Mouse (Mus musculus) limb, embryonic 14.5 days (tissue): Measurements from ENCODE around the gene Shld2. TPM values are rescaled to one million over a fixed set of nuclear protein-coding genes. Genes with fewer than 3 reads are reported as not detected.

ENCODE experiments used
- ATAC-seq: fragments of 200-750 bp; cut with Nextera tagmentation; 2 replicates; pipeline ENCODE4 v1.8.0; 2017; ENCODE audit warnings: low read depth, moderate number of reproducible peaks, moderate TSS enrichment; ENCODE audit not compliant: low FRiP score
- DNase-seq: peaks from one replicate; pipeline ENCODE4 v3.0.0-alpha.2; 2015; ENCODE audit warnings: low spot score
- H3K27ac ChIP-seq: fragments of 300-500 bp; sonication (generic); replicated peaks from 2 replicates; pipeline ENCODE4 v1.5.1; 2014; ENCODE audit warnings: low read depth, mild to moderate bottlenecking, low read length, moderate library complexity, mixed read lengths
- H3K27me3 ChIP-seq: fragments of 300-500 bp; sonication (generic); 2 replicates; pipeline ENCODE4 v1.6.1; 2014; ENCODE audit warnings: low read length, mixed read lengths; ENCODE audit not compliant: control insufficient read depth, insufficient read depth
- H3K36me3 ChIP-seq: fragments of 300-500 bp; sonication (generic); 2 replicates; pipeline ENCODE4 v1.6.1; 2014; ENCODE audit warnings: mild to moderate bottlenecking, low read length, moderate library complexity, mixed read lengths; ENCODE audit not compliant: control insufficient read depth, insufficient read depth
- H3K4me1 ChIP-seq: fragments of 300-500 bp; sonication (generic); 2 replicates; pipeline ENCODE4 v1.6.1; 2014; ENCODE audit warnings: antibody characterized with exemption, low read length, mixed read lengths; ENCODE audit not compliant: control insufficient read depth, insufficient read depth
- H3K4me2 ChIP-seq: fragments of 300-500 bp; sonication (generic); replicated peaks from 2 replicates; pipeline ENCODE4 v1.6.1; 2014; ENCODE audit warnings: low read depth, mild to moderate bottlenecking, low read length, moderate library complexity; ENCODE audit not compliant: severe bottlenecking
- H3K4me3 ChIP-seq: fragments of 300-500 bp; sonication (generic); replicated peaks from 2 replicates; pipeline ENCODE4 v1.5.1; 2014; ENCODE audit warnings: low read length
- H3K9ac ChIP-seq: fragments of 300-500 bp; sonication (generic); 2 replicates; pipeline ENCODE4 v1.6.1; 2014; ENCODE audit warnings: mild to moderate bottlenecking, low read depth, low read length, moderate library complexity; ENCODE audit not compliant: severe bottlenecking
- H3K9me3 ChIP-seq: fragments of 300-500 bp; sonication (generic); 2 replicates; pipeline ENCODE4 v1.6.1; 2016; ENCODE audit warnings: low read length; ENCODE audit not compliant: control insufficient read depth
- POLR2A ChIP-seq: fragments of 200-500 bp; IDR thresholded peaks from 2 replicates; pipeline ENCODE4 v1.8.0; 2012; ENCODE audit warnings: inconsistent platforms, mild to moderate bottlenecking, moderate library complexity, borderline replicate concordance; ENCODE audit not compliant: insufficient read depth, insufficient read length; ENCODE audit errors: extremely low read depth
- WGBS: fragments of 180-500 bp; shearing (Covaris S2); extraction: QIAGEN DNeasy Blood & Tissue Kit; methylation state at CpG from one replicate; pipeline ENCODE4 v1.1.7; 2014; 5-methylcytosine and 5-hydroxymethylcytosine counted together
- polyA plus RNA-seq, 2 experiments: library from polyadenylated mRNA; depleted of rRNA in 1 of 2; stranded (reverse) in 1 of 2; unstranded in 1 of 2; fragments of >200 nt; fragmentation: Nextera tagmentation in 1 of 2; extraction: Ambion mirVana in 1 of 2; gene quantifications; 2 replicates each; pipeline versions ENCODE4 v1.2.1 to v1.2.3; 2012 to 2014

The Shld2 gene
- polyA plus RNA-seq, 2 experiments = 6.7 to 11.7 TPM

DNA sequence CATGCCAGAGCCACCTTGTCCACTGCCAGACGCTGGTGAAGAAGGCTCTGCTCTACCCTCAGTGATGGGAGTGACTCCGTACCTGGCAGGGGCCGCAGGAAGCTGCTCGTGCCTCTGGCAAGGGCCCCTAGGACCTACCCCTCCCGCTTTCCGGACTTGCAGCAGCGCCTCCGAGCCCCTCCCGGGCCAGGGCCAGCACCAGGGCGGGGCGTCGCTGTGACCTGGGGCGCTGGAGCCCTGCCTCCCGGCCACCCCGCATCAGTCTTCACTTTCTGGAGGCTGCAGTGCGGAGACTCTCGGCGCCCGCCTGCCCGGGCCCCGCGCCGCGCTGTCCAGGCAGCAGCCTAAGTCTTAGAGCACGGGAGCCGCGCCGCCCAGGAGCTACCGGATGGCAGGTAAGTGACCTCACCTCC is 90.5 kb downstream of the Shld2 start:
- H3K36me3 ChIP-seq = no peaks in the 10 kb centered on the region
- WGBS = under 1% methylated on average over 18 of the region's 29 CpGs
- peak overlapping the region; percentile 59 for H3K4me2 ChIP-seq
- no peak overlapping the region for H3K27ac ChIP-seq
- TF ChIP-seq POLR2A = no peak
- H3K4me1 ChIP-seq = 0 out of 2 replicates have a peak, but pooled peaks cover 4% of the 10 kb centered on the region
- peak overlapping the region; percentile 25 for H3K4me3 ChIP-seq
- no peaks in the 10 kb centered on the region for H3K9me3 ChIP-seq
- no peak for ATAC-seq
- H3K9ac ChIP-seq = peak overlapping the region; percentile 38
- H3K27me3 ChIP-seq = peaks cover 15% of the 10 kb centered on the region
- DNase-seq = no peak

DNA sequence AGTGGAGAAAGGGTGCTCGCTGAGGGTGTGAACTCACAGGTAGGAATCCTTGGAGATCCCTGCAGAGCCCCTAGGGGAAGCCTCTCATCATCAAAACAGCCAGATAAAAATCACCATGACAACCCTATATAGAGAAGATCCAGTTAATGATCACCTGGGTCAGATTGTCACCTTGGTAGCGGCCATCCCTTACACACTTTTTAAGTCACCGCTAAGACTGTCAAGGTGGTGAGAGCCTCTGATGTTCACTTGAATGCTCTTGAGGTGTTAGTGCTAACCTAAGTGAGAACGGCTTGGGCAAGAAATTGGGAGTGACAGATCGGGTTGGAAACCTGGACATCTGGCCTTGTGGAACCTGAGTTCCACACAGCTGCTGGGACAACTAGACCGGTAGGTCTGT is 91.0 kb downstream of the Shld2 start, which contains the start of gene Syt15:
Gene Syt15, plus strand, starts transcription at position 301 of the 400 bp plus-strand sequence.
- ATAC-seq = no peak
- no peak for TF ChIP-seq POLR2A
- H3K9ac ChIP-seq = peak within 1 kb of the TSS; percentile 38
- WGBS = 60% methylated on average over 6 of the region's 6 CpGs
- H3K27me3 ChIP-seq = peaks cover 15% of the 10 kb centered on the region
- H3K36me3 ChIP-seq = no peaks in the 10 kb centered on the region
- peak within 1 kb of the TSS; percentile 59 for H3K4me2 ChIP-seq
- DNase-seq = no peak
- H3K9me3 ChIP-seq = no peaks in the 10 kb centered on the region
- 0 out of 2 replicates have a peak, but pooled peaks cover 4% of the 10 kb centered on the region for H3K4me1 ChIP-seq
- H3K27ac ChIP-seq = no peak within 1 kb of the TSS
- peak within 1 kb of the TSS; percentile 25 for H3K4me3 ChIP-seq

DNA sequence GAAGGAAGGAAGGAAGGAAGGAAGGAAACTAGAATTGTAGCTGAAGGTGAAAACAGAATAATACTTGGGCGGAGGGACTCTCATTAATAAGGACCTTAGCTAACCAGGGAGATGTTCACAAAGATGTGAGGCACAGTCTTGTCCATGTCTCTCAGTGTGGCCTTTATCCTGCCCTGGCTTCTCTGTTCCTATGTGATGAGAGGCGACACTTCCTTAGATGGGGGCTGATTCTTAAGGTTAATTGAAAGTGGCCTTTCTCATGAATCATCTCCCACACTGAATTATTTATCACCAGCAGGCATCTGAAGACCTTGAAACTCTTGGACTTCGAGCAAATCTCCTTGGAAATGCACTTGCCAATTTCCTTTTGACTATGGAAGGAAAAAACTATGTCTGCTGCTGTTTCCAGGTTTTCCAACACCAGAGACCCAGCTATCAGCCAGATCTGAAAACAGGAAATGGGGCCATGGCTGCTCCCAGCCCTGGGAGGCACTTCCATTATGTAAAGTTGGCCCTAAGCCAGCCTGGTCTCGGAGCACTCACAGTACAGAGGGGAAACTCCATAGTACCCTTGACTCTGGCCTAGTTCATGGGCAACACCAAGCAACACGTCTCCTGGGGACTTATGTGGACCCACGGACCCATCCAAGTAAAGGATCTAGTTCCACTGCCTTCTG is 94.7 kb downstream of the Shld2 start:
- peak; percentile 24 for DNase-seq
- WGBS = 63% methylated on average over 6 of the region's 6 CpGs
- peak; percentile 47; the same call in 1 of the 2 replicates for ATAC-seq

DNA sequence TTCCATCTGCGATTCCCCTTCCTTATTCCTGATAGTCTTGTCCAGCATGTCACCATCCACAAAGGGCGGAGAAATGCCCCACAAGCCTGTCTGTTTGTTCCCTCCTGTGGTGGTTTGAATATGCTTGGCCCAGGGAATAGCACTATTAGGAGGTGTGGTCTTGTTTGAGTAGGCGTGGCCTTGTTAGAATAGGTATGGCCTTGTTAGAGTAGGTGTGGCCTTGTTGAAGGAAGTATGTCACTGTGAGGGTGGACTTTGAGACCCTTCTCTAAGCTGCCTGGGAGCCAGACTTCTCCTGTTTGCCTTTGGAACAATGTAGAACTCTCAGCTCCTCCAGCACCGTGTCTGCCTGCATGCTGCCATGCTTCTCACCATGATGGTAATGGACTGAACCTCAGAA is 100.4 kb downstream of the Shld2 start:
- H3K4me2 ChIP-seq = no peak overlapping the region
- H3K9me3 ChIP-seq = no peaks in the 10 kb centered on the region
- DNase-seq (no peak), ATAC-seq (no peak)
- no peak overlapping the region for H3K9ac ChIP-seq
- H3K27me3 ChIP-seq = no peaks in the 10 kb centered on the region
- TF ChIP-seq POLR2A = no peak
- H3K27ac ChIP-seq = no peak overlapping the region
- no peak overlapping the region for H3K4me3 ChIP-seq
- WGBS = 87% methylated on average over 4 of the region's 4 CpGs
- no peaks in the 10 kb centered on the region for H3K36me3 ChIP-seq
- no peaks in the 10 kb centered on the region for H3K4me1 ChIP-seq

More for the DNA sequence above, 94.7 kb downstream of the Shld2 start:
- TF ChIP-seq POLR2A = no peak
- Histone ChIP-seq H3K4me3 (no peak overlapping the region), H3K9me3 (no peaks in the 10 kb centered on the region), H3K36me3 (no peaks in the 10 kb centered on the region), H3K4me2 (no peak overlapping the region), H3K27ac (no peak overlapping the region), H3K27me3 (peaks cover 12% of the 10 kb centered on the region), H3K9ac (no peak overlapping the region), H3K4me1 (0 out of 2 replicates have a peak, but pooled peaks cover 4% of the 10 kb centered on the region)

DNA sequence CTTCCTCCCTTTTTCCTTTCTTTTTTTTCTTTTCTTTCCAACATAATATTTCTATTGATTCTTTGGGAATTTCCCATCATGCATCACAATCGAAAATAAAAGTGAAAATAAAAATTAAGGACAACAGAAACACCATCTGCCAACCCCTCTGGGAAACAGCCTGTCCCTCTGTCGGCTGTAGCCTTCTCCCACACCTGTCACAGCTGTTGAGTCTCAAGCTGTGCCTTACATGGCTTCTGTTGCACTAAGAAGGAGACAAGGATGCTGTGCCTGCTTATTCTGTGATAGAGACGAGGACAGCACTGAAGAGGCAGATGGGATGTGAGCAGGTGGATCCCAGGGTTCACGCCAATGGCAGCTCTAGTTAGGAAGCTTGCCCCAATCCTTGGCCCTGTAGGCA is 101.2 kb downstream of the Shld2 start:
- H3K4me3 ChIP-seq = no peak overlapping the region
- 55% methylated on average over 4 of the region's 4 CpGs for WGBS
- ATAC-seq (no peak), DNase-seq (no peak)
- H3K4me1 ChIP-seq = no peaks in the 10 kb centered on the region
- H3K9ac ChIP-seq = no peak overlapping the region
- H3K4me2 ChIP-seq = no peak overlapping the region
- H3K36me3 ChIP-seq = no peaks in the 10 kb centered on the region
- H3K27ac ChIP-seq = no peak overlapping the region
- no peak for TF ChIP-seq POLR2A
- H3K27me3 ChIP-seq = no peaks in the 10 kb centered on the region
- H3K9me3 ChIP-seq = no peaks in the 10 kb centered on the region
